Mouse (Mus musculus): ENCODE results near the gene Aqp6.
A peak's percentile ranks its signal among the peaks of the same experiment; 100 is the strongest.

Gene Aqp6

GRCm38 (mm10) chr15:99600986-99601822, at the start of gene Aqp6:
TSS of gene Aqp6 (plus strand) at chr15:99601400.
- DNase-seq (ENCODE audit: low spot score), result no peak

- no peak for DNase-seq (ENCODE audit: low spot score)
Measured at GRCm38 (mm10) chr15:99553767-99554166, 47.4 kb upstream of the Aqp6 start.

- no peak for DNase-seq (ENCODE audit: low spot score)
Measured at GRCm38 (mm10) chr15:99558947-99559346, 42.3 kb upstream of the Aqp6 start.

- DNase-seq (ENCODE audit: low spot score), result no peak
Measured at GRCm38 (mm10) chr15:99560246-99560645, 41.0 kb upstream of the Aqp6 start.

- DNase-seq (ENCODE audit: low spot score), result no peak
Measured at GRCm38 (mm10) chr15:99567371-99567770, 33.8 kb upstream of the Aqp6 start.

DNA sequence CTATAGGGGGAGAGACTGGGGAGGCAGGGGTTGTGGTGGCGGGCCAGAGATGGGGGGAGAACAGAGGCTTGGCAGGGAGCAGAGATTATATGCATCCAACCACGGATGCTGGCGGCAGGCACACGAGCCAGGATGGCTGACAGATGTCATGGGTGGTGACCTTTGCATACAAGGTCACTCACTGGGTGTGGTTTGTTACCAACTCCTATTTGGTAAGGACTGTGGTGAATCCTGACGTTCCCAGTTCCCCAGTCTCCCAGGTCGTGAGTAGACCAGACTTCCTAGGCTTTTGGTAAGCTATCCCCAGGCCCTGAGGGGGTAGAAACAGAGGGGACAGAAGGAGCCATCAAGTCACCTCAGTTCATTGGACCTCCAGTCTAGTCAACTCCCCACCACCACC, 32.5 kb upstream of the Aqp6 start:
- DNase-seq (ENCODE audit: low spot score), result no peak

- no peak for DNase-seq (ENCODE audit: low spot score)
Measured at GRCm38 (mm10) chr15:99569123-99569522, 32.1 kb upstream of the Aqp6 start.

DNA sequence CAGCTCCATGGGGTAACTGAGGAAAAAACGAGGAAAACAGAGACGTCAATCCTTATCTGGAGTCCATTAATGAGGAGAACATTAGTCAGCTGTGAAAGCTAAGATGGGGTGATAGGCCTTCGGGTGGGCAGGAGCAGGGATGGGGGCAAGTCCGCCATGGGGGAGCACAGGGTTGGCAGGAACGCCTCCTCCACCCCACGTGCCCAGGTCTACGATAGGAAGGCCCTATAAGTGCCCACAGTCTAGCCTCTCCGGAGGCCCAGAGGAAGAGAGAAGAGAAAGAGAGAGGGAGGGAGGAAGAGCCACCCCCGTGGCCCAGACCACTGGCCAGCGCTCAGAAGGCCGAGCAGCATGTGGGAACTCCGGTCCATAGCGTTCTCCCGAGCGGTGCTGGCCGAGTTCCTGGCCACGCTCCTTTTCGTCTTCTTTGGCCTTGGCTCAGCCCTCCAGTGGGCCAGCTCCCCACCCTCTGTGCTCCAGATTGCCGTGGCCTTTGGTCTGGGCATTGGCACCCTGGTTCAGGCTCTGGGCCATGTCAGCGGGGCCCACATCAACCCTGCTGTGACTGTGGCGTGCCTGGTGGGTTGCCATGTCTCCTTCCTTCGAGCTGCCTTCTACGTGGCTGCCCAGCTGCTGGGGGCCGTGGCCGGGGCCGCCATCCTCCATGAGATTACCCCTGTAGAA, 22.3 kb upstream of the Aqp6 start, which contains the start of gene Aqp2:
TSS of gene Aqp2 (plus strand) at position 254 of the 684 bp plus-strand sequence.
- no peak for DNase-seq (ENCODE audit: low spot score)

GRCm38 (mm10) chr15:99583463-99584344, 17.5 kb upstream of the Aqp6 start:
- peak; percentile 32 for DNase-seq (ENCODE audit: low spot score)

DNA sequence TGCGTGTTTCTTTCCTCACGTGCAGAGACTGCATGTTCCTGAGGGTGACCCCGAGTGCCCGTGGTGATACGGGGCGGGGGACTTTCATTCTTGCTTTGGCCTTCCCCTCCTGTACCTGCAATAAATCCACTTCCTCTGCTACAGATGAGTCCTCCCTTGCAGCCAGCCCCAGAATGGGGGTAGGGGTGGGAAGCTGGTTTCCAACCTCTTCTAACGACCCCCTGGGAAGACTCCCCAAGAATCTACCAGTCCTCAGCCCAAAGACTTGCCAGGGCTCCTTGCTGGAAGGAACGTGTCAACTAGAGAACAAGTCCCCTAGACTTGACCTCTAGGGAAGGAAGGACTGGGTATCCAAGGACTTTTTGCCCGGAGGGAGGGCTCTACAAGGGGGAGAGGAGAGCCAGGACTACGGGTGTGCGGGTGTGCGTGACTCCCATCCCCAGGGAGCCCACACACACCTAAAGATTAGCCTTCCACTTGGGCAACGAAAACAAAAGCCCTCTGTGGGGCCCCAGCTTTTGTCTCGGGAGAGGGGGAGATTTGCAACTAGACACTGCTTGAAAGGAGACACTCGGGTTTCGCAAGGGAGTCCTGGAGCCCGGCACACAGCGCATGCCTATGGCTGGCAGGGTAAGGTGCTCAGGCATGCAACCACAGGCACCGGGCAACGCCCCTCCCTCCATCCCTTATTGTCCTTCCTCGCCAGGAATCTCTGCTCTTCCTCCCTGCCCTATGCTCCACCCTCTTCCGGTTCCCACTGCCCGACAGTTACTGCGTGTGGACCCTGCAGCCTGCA, 16.6 kb upstream of the Aqp6 start:
- peak; percentile 56 for DNase-seq (ENCODE audit: low spot score)

- no peak for DNase-seq (ENCODE audit: low spot score)
Measured at GRCm38 (mm10) chr15:99585741-99586140, 15.5 kb upstream of the Aqp6 start.

GRCm38 (mm10) chr15:99586525-99586924, 14.7 kb upstream of the Aqp6 start:
- DNase-seq (ENCODE audit: low spot score), result no peak

DNA sequence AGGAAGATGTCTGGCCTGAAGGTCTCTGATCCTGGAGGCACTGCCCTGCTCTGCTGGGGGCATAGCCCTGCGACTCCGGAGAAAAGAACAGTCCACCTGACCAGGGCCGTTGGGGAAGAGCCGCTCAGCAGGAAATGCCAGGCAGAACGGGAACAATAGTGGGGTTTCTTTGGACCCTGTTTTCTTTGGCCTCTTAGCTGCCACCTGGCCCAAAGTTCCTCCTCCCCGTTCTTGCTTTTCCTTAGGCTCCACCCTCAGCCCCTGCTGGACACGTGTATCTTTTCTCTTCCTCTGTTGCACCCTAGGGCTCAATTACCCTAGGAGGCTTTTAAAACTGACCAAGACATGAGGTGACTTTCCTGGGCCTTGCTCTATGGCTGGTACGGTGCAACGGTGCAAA, 12.0 kb upstream of the Aqp6 start:
- no peak for DNase-seq (ENCODE audit: low spot score)

GRCm38 (mm10) chr15:99589704-99590103, 11.5 kb upstream of the Aqp6 start:
- DNase-seq (ENCODE audit: low spot score), result no peak

DNA sequence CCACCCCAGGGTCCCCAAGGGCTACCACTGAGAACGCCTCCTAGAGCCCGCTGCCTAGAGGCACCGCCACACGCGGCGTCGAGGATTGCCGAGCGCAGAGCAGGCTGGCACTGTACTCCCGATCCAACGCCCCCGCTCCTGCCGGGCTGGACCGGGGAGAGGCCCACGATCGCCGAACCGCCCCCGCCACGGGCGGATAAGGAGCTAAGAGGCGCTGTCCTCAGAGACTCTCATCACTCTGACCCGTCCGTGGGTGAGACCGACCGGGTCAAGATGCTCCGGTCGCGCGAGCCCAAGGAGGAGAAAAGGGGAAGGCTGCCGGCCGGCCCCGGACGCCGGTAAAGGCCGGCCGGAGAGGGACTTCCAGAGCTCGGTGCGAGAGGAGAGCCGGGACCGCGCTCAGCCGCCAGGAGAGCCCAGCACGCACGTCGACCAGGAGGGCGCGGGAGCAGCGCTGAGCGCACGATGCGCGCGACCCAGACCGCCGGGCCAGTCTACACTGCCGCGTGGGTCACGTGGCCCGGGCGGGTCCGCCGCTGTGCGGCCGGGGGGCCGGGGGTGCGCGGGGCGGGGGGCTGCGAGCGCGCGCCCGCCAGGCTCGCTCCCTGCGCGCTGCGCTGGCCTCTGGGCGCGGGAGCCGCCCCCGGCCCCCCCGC, 10.6 kb upstream of the Aqp6 start, which contains the start of gene Aqp5:
TSS of gene Aqp5 (plus strand) at position 354 of the 656 bp plus-strand sequence.
- DNase-seq (ENCODE audit: low spot score), result no peak

DNA sequence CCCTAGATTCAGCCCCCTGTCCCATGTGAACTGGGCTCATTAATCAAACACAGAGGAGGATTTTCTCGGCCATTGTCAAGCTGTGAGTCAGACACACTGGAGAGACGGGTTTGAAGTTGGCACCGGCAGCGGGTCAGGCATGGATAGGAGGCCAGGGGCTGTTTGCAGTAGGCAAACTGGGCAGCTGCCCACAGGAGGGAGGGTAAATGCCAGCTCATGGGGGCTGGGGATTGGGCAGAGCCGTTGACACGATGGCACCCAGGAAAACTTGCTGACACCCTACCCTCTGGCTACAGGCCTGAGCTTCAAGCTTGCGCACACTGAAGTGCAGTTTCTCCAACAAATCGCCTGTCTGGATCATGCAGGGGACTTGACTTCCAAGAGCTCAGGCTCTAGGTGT, 9.0 kb upstream of the Aqp6 start:
- peak; percentile 64 for DNase-seq (ENCODE audit: low spot score)

GRCm38 (mm10) chr15:99592877-99593276, 8.3 kb upstream of the Aqp6 start:
- DNase-seq (ENCODE audit: low spot score), result no peak

DNA sequence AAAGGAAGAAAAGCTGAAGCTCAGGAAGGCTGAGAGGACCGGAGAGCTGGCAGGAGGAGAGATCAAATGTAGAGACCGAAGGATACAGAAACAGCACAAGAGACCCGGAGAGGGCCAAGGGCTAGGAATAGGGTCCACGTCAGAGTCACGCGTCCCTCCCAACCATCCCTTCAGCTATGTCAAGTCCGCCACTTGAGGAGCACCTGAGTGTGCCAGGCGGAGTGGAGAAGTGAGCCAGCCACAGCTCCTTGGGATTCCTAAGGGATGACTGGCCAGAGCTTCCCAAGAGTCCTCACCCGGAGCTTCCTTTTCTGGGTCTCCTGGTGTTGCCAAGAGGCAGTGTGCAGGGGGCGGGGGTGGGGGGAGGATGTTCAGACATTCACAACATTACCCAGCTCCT, 6.2 kb upstream of the Aqp6 start:
- no peak for DNase-seq (ENCODE audit: low spot score)

DNA sequence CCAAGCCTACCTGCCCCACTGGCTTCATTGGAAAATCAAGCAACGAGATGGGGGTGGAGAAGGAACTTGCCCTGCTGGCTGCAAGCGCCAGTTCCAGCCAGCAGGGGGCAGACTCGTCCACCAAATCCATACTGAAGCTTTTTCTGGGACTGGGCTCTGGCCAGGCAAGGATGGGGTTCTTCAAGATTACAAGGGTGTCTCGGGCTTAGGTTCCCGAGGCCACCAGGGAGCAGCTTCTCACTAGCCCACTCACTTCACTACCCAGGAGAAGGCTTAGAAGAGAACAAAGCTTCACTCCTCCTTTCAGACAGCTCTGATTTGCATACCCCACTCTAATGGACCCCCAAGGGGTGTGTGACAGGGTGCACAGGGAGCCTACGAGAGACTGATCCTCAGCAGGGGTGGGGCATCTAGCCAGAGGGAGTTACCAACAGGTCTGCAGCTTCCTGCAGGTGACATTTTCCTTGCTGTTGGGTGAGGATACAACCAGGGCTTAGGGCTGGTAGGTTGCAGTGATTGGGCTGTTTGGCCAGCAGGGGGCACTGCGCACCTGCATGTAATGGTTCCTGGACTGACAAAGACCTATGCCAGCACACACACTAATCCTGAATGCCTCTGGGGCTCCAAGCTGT, 5.0 kb upstream of the Aqp6 start:
- DNase-seq (ENCODE audit: low spot score), result peak; percentile 82

DNA sequence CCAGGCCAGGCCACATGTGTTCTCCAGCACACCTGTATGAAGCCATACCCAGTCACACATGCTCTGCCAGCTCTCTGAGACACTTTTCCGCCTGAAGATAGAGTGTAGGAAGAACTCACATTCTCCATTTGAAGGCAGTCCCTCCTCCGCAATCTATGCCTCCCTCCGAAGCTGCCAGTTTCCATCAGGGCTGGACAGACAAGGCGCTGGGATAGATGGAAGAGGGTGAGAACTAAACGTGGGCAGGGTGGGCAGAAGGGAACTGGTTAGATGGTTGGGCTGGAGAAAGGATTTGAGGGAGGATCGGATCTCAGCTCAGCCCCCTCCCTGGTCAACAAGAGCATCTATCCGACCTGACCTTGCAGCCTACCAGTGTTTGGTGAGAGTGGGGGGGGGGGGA, 4.4 kb upstream of the Aqp6 start:
- DNase-seq (ENCODE audit: low spot score), result no peak
